Mouse (Mus musculus): ENCODE results near the gene Rsph6a.
"Not testable (repeated sequence)": the region's sequence is repeated elsewhere in the genome, so short reads cannot be mapped to it uniquely, and the experiment has no call there.

The Rsph6a gene

GRCm38 (mm10) chr7:19046286-19047069 lies 8.0 kb upstream of the Rsph6a start:
- in situ Hi-C loops (cut with MboI), result no loop called here

DNA sequence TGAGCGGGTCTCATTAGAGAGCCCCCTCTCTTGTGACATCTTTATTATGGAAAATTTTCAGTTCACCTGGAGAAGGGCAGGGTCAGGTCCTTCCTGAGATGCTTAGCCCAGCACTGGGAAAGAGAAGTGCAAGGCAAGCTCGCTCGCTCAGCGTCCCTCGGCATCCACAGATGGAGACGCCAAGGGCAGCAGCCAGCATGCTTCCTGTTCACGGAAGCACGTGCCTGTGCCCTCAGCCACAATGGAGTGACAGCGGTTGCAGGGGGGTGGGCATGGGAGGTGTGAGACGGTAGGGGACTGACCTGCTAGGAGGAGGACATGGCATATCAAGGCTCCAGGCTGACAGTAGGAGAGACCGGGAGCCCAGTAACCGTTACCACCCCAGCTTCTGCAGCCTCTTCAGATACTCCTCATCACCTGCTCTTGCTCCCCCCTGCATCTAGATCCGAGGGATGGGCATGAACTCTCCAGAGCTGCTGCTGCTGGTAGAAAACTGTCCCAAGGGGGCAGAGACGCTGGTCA lies 6.4 kb upstream of the Rsph6a start:
- in situ Hi-C loops (cut with MboI), result no loop called here

DNA sequence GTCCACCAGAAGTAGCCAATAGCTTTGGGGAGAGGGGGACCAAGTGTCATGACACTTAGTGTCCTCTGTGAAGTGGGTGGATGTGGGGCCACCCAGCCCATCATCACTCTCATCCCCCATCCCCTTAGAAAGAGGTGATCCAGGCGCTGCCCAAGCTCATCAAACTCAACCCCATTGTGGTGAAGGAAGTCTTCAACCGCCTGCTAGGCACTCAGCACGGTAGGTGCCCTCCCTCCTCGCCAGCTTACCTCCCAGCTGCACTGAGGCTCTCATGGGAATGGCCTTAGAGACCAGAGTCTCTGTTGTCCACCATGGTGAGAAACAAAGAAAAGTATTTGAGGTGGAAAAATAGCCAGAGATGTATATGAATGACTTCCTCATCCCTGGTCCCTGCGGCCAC lies 5.2 kb upstream of the Rsph6a start:
- in situ Hi-C loops (cut with MboI), result no loop called here

GRCm38 (mm10) chr7:19050172-19050571 lies 4.3 kb upstream of the Rsph6a start:
- in situ Hi-C loops (cut with MboI), result no loop called here

GRCm38 (mm10) chr7:19051161-19051560 lies 3.3 kb upstream of the Rsph6a start:
- in situ Hi-C loops (cut with MboI), result no loop called here

DNA sequence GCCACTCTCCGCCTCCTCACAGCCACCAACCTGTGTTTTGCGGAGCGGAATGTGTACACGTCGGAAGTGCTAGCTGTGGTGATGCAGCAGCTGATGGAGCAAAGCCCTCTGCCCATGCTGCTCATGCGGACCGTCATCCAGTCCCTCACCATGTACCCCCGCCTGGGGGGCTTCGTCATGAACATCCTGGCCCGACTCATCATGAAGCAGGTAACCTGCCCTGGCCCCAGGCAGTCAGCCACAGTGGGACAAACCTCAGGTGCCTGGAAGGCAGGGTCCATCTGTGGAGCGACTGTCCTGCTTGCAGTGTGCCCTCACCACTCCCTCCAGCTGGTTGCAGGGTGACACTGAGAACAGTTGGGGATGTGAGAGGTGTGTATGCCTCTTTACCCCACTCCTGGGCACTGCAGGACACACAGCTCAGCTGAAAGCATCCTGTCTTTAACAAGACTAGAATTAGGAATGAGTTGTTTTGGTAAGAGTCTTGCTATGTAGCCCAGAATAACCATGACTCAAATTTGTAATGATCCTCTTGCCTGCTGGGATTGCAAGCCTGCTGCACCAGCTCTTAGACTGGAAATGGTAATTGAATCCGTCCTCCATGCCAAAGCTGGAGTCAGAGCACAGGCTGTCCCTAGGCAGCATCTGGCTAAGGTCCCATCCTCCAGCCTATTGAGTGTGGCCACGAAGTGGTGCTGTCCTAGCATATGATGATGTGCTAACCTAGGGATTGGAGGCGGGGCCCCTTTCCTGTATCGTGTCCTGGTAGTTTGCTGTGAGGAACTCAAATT lies 1.9 kb upstream of the Rsph6a start:
- in situ Hi-C loops (cut with MboI), result no loop called here

DNA sequence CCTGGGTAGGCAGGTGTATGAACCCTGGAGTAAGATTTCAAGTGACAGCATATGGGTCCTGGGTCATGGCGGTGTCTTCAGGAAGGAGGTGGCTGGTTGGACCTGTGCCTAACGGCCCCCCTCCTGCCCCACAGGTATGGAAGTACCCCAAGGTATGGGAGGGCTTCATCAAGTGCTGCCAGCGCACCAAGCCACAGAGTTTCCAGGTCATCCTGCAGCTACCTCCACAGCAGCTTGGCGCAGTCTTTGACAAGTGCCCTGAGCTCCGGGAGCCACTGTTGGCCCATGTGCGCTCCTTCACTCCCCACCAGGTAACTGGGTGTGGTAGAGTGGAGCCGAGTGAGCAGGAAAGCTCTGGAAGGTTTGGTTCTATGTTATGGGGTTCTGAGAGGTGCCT lies 1.4 kb upstream of the Rsph6a start:
- in situ Hi-C loops (cut with MboI), result no loop called here

GRCm38 (mm10) chr7:19054777-19055076 lies 237 bp downstream of the Rsph6a start:
- in situ Hi-C loops (cut with MboI), result no loop called here

DNA sequence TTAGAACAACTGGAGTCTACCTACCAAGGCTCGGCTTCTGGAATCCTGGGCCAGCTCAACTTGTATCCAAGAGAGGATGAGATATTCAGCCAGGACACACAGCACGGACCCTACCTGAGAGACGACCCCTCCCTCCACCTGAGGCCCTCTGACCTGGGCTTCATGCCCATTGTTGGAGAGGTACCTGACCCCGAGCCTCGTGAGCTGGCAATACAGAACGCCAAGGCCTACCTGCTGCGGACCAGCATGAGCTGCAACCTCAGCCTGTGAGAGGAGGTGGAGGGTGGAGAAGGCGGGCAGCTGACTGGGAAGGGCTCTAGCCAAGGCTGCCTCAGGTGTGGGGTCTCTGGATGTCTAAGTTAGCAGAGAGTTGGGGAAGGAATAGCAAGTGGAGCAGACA lies 618 bp downstream of the Rsph6a start:
- in situ Hi-C loops (cut with MboI), result no loop called here

- in situ Hi-C loops (cut with MboI), result no loop called here
These were observed 2.9 kb downstream of the Rsph6a start for GRCm38 (mm10) chr7:19057405-19057804.

DNA sequence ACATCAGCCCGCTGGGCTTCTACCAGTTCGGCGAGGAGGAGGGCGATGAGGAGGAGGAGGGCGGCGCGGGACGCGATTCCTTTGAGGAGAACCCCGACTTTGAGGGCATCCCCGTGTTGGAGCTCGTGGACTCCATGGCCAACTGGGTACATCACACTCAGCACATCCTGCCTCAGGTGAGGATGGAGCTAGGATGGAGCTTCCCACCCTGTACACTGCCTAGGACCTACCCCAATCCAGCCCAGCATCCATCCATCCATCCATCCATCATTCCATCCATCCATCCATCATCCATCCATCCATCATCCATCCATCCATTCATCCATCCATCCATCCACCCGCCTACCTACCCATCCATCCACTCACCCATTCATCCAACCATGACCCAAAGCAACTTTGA lies 11.4 kb downstream of the Rsph6a start:
- in situ Hi-C loops (cut with MboI), result no loop called here

DNA sequence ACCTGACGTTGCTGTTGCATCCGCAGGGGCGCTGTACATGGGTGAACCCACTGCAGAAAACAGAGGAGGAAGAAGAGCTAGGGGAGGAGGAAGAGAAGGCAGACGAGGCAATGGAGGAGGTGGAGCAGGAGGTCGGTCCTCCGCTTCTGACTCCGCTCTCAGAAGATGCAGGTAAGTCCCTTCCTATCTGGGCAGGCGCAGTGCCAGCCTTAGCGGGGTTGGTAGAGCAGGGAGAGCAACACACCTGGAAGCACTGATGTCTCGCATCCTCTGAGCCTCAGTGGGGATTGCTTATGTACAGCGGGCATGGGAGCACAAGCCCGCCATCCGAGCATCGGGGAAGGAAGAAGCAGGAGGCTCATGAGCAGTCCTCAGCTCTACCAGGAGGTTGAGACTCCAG lies 12.6 kb downstream of the Rsph6a start:
- in situ Hi-C loops (cut with MboI), result no loop called here

DNA sequence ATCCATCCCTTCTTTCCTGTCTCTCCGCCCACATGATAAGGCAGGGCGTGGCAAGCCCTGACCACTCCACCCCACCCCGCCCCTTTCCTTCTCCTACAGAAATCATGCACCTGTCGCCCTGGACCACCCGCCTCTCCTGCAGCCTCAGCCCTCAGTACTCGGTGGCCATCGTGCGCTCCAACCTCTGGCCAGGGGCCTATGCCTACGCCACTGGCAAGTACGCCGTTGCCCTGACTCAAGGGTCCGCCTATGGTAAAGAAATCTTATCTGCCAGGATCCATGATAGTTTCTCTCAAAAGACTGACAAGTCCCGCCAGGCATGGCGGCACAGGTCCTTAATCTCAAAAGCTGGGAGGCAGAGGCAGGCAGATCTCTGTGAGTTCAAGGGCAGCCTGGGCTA lies 13.4 kb downstream of the Rsph6a start:
- in situ Hi-C loops (cut with MboI), result no loop called here

DNA sequence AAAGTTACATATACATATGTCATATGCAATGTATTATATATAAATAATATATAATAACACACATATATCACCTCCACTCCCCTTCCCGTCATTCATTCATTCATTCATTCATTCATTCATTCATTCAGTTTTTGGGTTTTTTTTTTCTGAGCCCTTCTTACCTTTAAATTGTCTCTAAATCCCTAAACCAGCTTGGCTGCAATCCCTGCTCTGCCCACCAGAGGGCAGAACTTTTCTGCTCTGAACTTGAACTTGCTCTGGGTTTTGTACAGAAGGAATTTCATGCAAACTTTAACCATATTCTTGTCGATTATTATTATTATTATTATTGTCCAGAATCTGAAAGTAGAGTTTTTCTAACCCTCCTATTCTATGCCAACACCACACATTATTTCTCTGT lies 14.2 kb downstream of the Rsph6a start:
- in situ Hi-C loops (cut with MboI), result no loop called here

GRCm38 (mm10) chr7:19069500-19069899 lies 15.0 kb downstream of the Rsph6a start:
- in situ Hi-C loops (cut with MboI), result no loop called here

- in situ Hi-C loops (cut with MboI), result not testable (repeated sequence)
These were observed 16.5 kb downstream of the Rsph6a start for GRCm38 (mm10) chr7:19071024-19071423.

DNA sequence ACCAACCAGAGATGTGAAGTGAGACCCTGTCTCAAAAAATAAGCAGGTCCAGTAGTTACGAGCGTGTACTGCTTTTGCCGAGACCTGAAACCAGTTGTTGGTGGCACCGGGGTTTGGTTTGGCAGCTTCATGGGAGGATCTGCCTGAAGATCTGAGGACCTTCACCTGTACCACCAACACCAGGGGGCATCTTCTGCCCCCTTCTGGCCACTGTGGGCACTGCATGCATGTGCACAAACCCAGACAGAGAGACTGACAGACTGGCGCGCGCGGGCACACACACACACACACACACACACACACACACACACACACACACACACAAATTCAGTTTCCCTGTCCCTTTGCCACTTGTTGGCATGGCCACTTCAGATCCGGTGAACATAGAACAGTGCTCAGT lies 19.0 kb downstream of the Rsph6a start:
- in situ Hi-C loops (cut with MboI), result no loop called here

DNA sequence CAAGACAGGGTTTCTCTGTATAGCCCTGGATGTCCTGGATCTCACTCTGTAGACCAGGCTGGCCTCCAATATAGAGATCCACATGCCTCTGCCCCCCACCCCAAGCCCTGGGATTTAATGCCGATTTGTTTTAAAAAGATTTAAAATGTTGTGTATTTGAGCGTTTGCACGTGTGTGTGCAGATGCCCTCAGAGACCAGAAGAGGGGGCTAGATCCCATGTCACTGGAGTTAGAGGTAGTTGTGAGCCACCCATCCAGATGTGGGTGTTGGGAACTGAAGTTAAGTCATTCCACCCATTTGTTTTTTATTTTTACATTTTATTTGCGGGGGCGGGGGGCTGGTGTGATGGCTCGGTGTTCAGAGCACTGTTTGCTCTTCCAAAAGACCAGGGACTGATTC lies 20.0 kb downstream of the Rsph6a start:
- in situ Hi-C loops (cut with MboI), result no loop called here

DNA sequence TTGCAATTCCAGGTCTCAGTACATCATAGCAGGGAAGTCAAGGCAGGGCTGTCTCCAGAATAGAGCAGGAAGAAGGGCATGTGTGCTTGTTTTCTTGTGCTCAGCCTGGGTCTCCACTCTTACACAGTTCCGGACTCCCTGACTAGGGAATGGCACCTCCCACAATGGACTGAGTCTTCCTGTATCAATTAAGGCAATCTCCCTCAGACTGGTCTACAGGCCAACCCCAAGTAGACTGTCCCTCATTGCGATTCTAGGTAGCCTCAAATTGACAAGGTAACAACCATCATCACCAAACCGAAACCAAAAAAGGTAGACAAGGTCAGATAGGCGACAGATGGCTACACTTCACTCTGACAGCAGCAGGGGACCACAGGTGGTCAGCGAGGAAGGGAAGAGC lies 20.7 kb downstream of the Rsph6a start:
- in situ Hi-C loops (cut with MboI), result no loop called here

GRCm38 (mm10) chr7:19075723-19076585 lies 21.5 kb downstream of the Rsph6a start, which contains the start of gene Dmwd:
Gene Dmwd, plus strand, starts transcription at chr7:19076227.
- in situ Hi-C loops (cut with MboI), result no loop called here

GRCm38 (mm10) chr7:19076586-19076991 lies 22.1 kb downstream of the Rsph6a start:
- in situ Hi-C loops (cut with MboI), result no loop called here

DNA sequence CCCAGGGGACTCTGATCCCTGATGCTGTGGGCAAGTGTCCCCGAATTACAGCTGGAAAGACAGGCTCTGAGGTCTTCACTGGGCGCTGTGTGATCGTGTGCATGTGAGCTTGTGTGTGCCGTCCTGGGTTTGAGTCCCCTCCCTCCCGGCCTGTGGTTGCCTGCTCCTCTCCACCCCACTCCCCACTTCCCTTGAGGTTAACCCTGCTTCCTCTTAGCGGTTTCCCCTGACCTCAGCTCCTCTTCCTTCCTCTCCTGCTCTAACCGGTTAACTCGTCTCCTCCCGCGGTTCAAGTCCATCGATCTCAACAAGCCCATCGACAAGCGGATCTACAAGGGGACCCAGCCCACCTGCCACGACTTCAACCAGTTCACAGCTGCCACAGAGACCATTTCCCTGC lies 23.3 kb downstream of the Rsph6a start:
- in situ Hi-C loops (cut with MboI), result no loop called here
